Comparison of ENCODE assay signal across 11 mouse cellular contexts in genomic region chr2:134640398-134640797, GRCm38 (mm10).
"Had no signal": no experiment of that assay in that cellular context is flagged by ENCODE, and none has a peak within 500 bp of the region (broad histone marks: within the 10 kb centered on the region; RNA-seq: fewer than 3 reads in every experiment).

No protein-coding gene starts in this region.

- H3K9me3 ChIP-seq: limb, embryonic 10.5 days; liver, embryonic 15.5 days had no signal

- H3K9ac ChIP-seq: liver, embryonic 15.5 days had no signal

- H3K27me3 ChIP-seq: liver, embryonic 15.5 days had no signal

- H3K4me3 ChIP-seq: left cerebral cortex, adult 2 months; limb, embryonic 10.5 days; liver, embryonic 15.5 days had no signal

- ATAC-seq: lung, postnatal 0 days had no signal

- DNase-seq: kidney, adult 18-20 months; kidney, postnatal 10 days; lung, adult 2 months; lung, postnatal 36 days; thymus, adult 18-20 months; thymus, postnatal 14 days had no signal

- H3K27ac ChIP-seq: left cerebral cortex, adult 2 months; limb, embryonic 10.5 days; liver, embryonic 15.5 days had no signal

- H3K4me2 ChIP-seq: liver, embryonic 11.5 days; liver, embryonic 15.5 days had no signal
